Mouse (Mus musculus): Measurements from ENCODE around the gene Ttll12.

DNA sequence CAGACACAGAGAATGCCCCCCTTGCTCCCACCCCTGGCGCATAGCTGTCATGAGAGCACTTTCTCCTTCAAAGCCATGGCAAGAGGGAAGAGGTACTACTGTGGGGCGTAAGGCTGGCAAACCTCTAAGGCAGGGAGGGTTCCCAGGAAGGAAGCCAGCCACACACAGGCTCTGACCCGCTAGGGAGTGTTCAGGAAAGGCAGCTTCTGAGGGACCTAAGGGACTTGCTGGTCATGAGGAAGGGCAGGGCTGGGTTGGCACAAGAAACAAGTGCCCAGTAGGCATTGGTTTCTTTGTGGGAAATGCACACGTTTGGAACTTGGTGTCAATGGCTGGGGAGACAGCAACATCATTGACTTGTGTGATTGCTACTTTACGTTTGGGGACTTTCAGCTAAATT, 29.0 kb downstream of the Ttll12 start:
- no peak for TF ChIP-seq CTCF (IDR thresholded peaks at IDR 0.05; ENCODE audit: borderline replicate concordance, extremely low read depth, insufficient read depth, insufficient read length)
- TF ChIP-seq POLR2A (IDR thresholded peaks at IDR 0.05; ENCODE audit: borderline replicate concordance, extremely low read depth, insufficient read depth, insufficient read length, poor library complexity, severe bottlenecking): no peak
